Mouse (Mus musculus) forebrain, embryonic 14.5 days (tissue): ENCODE data around the gene Lemd1. TPM values are rescaled to one million over a fixed set of nuclear protein-coding genes. Genes with fewer than 3 reads are reported as not detected.
A peak's percentile ranks its signal among the peaks of the same experiment; 100 is the strongest.

Experiments
- ATAC-seq: fragments of 200-750 bp; cut with Nextera tagmentation; 2 replicates; pipeline ENCODE4 v1.8.0; 2017; ENCODE audit warnings: mild to moderate bottlenecking, moderate library complexity
- DNase-seq: peaks from one replicate; pipeline ENCODE4 v3.0.0-alpha.2; 2015; ENCODE audit warnings: low spot score
- H3K27ac ChIP-seq: fragments of 300-500 bp; sonication (generic); 2 replicates; pipeline ENCODE4 v1.5.1; 2014; ENCODE audit warnings: low read depth, mild to moderate bottlenecking, control low read depth, low read length, moderate library complexity
- H3K27me3 ChIP-seq: fragments of 300-500 bp; sonication (generic); replicated peaks from 2 replicates; pipeline ENCODE4 v1.6.1; 2014; ENCODE audit warnings: low read length, control low read depth, mixed read lengths; ENCODE audit not compliant: control insufficient read depth, insufficient read depth
- H3K36me3 ChIP-seq: fragments of 300-500 bp; sonication (generic); 2 replicates; pipeline ENCODE4 v1.6.1; 2014; ENCODE audit warnings: low read length, control low read depth; ENCODE audit not compliant: control insufficient read depth, insufficient read depth
- H3K4me1 ChIP-seq: fragments of 300-500 bp; sonication (generic); 2 replicates; pipeline ENCODE4 v1.6.1; 2014; ENCODE audit warnings: antibody characterized with exemption, low read length, control low read depth; ENCODE audit not compliant: control insufficient read depth, insufficient read depth
- H3K4me2 ChIP-seq: fragments of 300-500 bp; sonication (generic); 2 replicates; pipeline ENCODE4 v1.6.1; 2014; ENCODE audit warnings: mild to moderate bottlenecking, control low read depth, low read length
- H3K4me3 ChIP-seq: fragments of 300-500 bp; sonication (generic); 2 replicates; pipeline ENCODE4 v1.5.1; 2014; ENCODE audit warnings: low read depth, low read length, control low read depth
- H3K9ac ChIP-seq: fragments of 300-500 bp; sonication (generic); 2 replicates; pipeline ENCODE4 v1.6.1; 2014; ENCODE audit warnings: mild to moderate bottlenecking, low read length, control low read depth, moderate library complexity
- H3K9me3 ChIP-seq: fragments of 300-500 bp; sonication (generic); replicated peaks from 2 replicates; pipeline ENCODE4 v1.6.1; 2016; ENCODE audit warnings: low read length, control low read depth, mixed read lengths; ENCODE audit not compliant: control insufficient read depth
- WGBS: fragments of 180-500 bp; shearing (Covaris S2); extraction: QIAGEN DNeasy Blood & Tissue Kit; methylation state at CpG from one replicate; pipeline ENCODE4 v1.1.7; 2014; 5-methylcytosine and 5-hydroxymethylcytosine counted together
- polyA plus RNA-seq: library from polyadenylated mRNA; unstranded; fragments of >200 nt; fragmentation: Nextera tagmentation; extraction: Ambion mirVana; gene quantifications from 2 replicates; pipeline ENCODE4 v1.2.1, GENCODE M21; 2014

Lemd1 gene
- polyA plus RNA-seq, 1 experiment from 2014 or later = 18.7 TPM

- 26% methylated on average over 5 of the region's 5 CpGs for WGBS
Observed at GRCm38 (mm10) chr1:132195681-132196080, 4.5 kb downstream of the Lemd1 start.

GRCm38 (mm10) chr1:132196337-132196736, 5.1 kb downstream of the Lemd1 start:
- ATAC-seq = no peak
- Histone ChIP-seq H3K27me3 (no peaks in the 10 kb centered on the region), H3K4me3 (no peak overlapping the region), H3K4me2 (peak overlapping the region; percentile 59; the same call in 1 of the 2 replicates), H3K4me1 (peaks cover 87% of the 10 kb centered on the region), H3K9ac (peak overlapping the region; percentile 25; the same call in 1 of the 2 replicates), H3K36me3 (peaks cover 4% of the 10 kb centered on the region; the same call in 1 of the 2 replicates), H3K27ac (no peak overlapping the region), H3K9me3 (no peaks in the 10 kb centered on the region)
- 7% methylated on average over 7 of the region's 7 CpGs for WGBS
- no peak for DNase-seq

More at GRCm38 (mm10) chr1:132195681-132196080, 4.5 kb downstream of the Lemd1 start:
- ATAC-seq = no peak
- Histone ChIP-seq H3K4me1 (peaks cover 82% of the 10 kb centered on the region), H3K27ac (no peak overlapping the region), H3K9me3 (no peaks in the 10 kb centered on the region), H3K9ac (peak overlapping the region; percentile 25; the same call in 1 of the 2 replicates), H3K36me3 (peaks cover 4% of the 10 kb centered on the region; the same call in 1 of the 2 replicates), H3K27me3 (no peaks in the 10 kb centered on the region), H3K4me3 (no peak overlapping the region), H3K4me2 (peak overlapping the region; percentile 59; the same call in 1 of the 2 replicates)
- no peak for DNase-seq

DNA sequence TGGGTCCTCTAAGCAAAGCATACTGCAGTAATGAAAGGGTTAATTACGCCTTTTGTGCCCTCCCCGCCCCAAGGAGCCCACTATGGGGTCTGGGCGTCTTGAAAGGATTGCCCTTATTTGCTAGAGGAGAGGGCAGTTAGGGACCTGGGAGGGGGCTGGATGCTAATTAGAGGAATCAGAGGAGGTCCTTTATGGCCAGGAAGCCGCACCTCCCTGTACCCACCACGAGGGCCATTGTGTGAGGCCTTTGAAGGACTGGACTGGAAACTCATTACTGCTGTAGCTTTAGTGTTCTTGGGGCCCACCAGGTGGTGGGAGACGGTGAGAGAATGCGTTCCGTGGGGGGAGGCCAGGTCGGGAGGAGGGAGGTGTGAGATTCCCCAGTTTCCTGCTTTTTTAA, 6.4 kb downstream of the Lemd1 start:
- no peak overlapping the region for H3K27ac ChIP-seq
- H3K4me3 ChIP-seq = no peak overlapping the region
- H3K9me3 ChIP-seq = no peaks in the 10 kb centered on the region
- ATAC-seq = no peak
- DNase-seq = peak; percentile 63
- H3K9ac ChIP-seq = 0 out of 2 replicates have a peak overlapping the region, but pooled peaks have one; percentile 4
- H3K4me1 ChIP-seq = peaks cover 88% of the 10 kb centered on the region
- peaks cover 4% of the 10 kb centered on the region; the same call in 1 of the 2 replicates for H3K36me3 ChIP-seq
- peak overlapping the region; percentile 59; the same call in 1 of the 2 replicates for H3K4me2 ChIP-seq
- no peaks in the 10 kb centered on the region for H3K27me3 ChIP-seq
- 2% methylated on average over 9 of the region's 9 CpGs for WGBS

DNA sequence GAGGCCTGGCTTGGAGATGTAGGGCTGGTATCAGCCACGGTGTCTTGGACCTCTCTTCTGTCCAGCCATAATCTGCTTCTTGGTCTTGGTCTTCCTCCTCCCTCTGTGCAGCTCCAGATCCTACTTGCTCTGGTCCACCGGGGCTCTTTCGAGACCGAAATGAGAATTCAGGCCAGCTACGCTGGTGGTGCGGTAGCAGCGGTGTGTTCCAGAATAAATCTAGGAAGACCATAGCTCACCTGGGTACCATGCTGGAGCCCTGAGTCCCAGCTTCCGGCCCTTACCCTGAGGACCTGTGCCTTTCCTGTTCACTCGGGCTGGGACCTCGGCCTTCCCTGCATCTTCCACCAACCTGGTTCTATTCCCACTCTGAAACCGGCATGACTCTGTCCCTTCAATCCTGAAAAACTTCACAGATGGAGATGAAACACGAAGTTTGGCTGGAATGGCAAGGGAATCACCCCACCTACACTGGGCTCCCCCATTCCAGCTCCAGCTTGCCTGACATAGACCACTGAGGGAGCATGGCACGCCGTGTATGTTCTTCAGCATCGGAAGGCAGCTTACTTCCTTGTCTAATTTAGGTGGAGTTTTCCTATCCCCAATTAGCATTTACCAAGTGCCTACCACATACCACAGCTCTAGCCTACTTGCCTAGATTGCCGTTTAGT, 7.3 kb downstream of the Lemd1 start:
- no peak overlapping the region for H3K4me2 ChIP-seq
- no peak overlapping the region for H3K4me3 ChIP-seq
- no peak overlapping the region for H3K9ac ChIP-seq
- H3K27me3 ChIP-seq = no peaks in the 10 kb centered on the region
- H3K27ac ChIP-seq = 0 out of 2 replicates have a peak overlapping the region, but pooled peaks have one; percentile 22
- WGBS = 68% methylated on average over 16 of the region's 16 CpGs
- no peaks in the 10 kb centered on the region for H3K9me3 ChIP-seq
- ATAC-seq (no peak), DNase-seq (no peak)
- H3K36me3 ChIP-seq = peaks cover 4% of the 10 kb centered on the region; the same call in 1 of the 2 replicates
- H3K4me1 ChIP-seq = peaks cover 79% of the 10 kb centered on the region

DNA sequence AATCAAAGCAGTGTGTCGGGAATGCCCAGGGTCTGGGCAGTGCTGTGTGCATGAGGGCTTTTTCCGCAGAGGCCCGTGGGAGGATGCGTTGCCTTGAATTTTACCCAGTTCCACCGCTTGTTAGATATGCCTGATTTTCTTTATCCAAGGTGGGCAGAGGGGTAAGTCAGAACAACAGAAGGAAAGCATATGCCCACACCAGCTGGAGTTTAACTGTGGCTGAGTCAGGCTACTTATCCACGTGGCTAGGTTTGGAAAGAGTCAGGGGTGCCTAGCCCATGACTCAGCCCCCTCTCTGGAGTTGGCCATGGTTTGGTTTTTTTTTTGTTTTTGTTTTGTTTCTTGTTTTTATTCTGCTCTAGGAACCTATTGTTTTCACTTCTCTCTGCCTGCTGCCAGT, 8.0 kb downstream of the Lemd1 start:
- WGBS = 58% methylated on average over 6 of the region's 6 CpGs
- Histone ChIP-seq H3K4me1 (peaks cover 72% of the 10 kb centered on the region), H3K27ac (peak overlapping the region; percentile 22; the same call in 1 of the 2 replicates), H3K9ac (0 out of 2 replicates have a peak overlapping the region, but pooled peaks have one; percentile 40), H3K9me3 (no peaks in the 10 kb centered on the region), H3K4me2 (no peak overlapping the region), H3K27me3 (no peaks in the 10 kb centered on the region), H3K4me3 (no peak overlapping the region), H3K36me3 (peaks cover 4% of the 10 kb centered on the region; the same call in 1 of the 2 replicates)
- DNase-seq (no peak), ATAC-seq (no peak)

GRCm38 (mm10) chr1:132199934-132200333, 8.7 kb downstream of the Lemd1 start:
- WGBS = 5% methylated on average over 12 of the region's 12 CpGs
- Histone ChIP-seq H3K36me3 (no peaks in the 10 kb centered on the region), H3K27me3 (no peaks in the 10 kb centered on the region), H3K9ac (peak overlapping the region; percentile 40), H3K9me3 (no peaks in the 10 kb centered on the region), H3K4me2 (peak overlapping the region; percentile 53), H3K27ac (peak overlapping the region; percentile 89), H3K4me3 (0 out of 2 replicates have a peak overlapping the region, but pooled peaks have one; percentile 3), H3K4me1 (peaks cover 65% of the 10 kb centered on the region)
- peak; percentile 60 for DNase-seq
- no peak for ATAC-seq

- H3K27me3 ChIP-seq = no peaks in the 10 kb centered on the region
- peak overlapping the region; percentile 31 for H3K4me3 ChIP-seq
- DNase-seq (peak; percentile 97), ATAC-seq (peak; percentile 93)
- peak overlapping the region; percentile 89 for H3K27ac ChIP-seq
- WGBS = 5% methylated on average over 11 of the region's 11 CpGs
- H3K9me3 ChIP-seq = no peaks in the 10 kb centered on the region
- H3K36me3 ChIP-seq = no peaks in the 10 kb centered on the region
- peak overlapping the region; percentile 53 for H3K4me2 ChIP-seq
- peak overlapping the region; percentile 66 for H3K9ac ChIP-seq
- H3K4me1 ChIP-seq = peaks cover 56% of the 10 kb centered on the region
Observed at GRCm38 (mm10) chr1:132200562-132201510, 9.6 kb downstream of the Lemd1 start.

DNA sequence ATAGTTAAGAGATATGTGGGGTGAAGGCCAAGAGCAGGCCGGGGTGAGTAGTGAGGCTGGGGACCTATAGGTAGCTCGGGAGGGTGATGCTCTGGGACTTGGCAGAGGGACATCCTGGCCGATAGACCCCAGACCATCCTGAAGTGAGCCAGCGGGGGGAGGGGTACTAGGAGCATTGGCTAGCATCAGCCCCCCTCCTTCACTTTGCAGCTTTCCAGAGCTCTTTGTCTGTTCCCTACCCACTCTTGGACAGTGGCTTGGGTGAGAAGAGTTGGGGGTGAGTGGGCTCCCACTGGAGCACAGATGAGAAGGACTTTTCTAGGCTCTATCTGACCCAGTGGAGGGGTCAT, 10.3 kb downstream of the Lemd1 start:
- Histone ChIP-seq H3K4me3 (peak overlapping the region; percentile 31), H3K4me1 (peaks cover 50% of the 10 kb centered on the region), H3K9me3 (no peaks in the 10 kb centered on the region), H3K4me2 (peak overlapping the region; percentile 53), H3K36me3 (no peaks in the 10 kb centered on the region), H3K9ac (peak overlapping the region; percentile 66), H3K27ac (peak overlapping the region; percentile 89), H3K27me3 (no peaks in the 10 kb centered on the region)
- DNase-seq (no peak), ATAC-seq (no peak; the same call in 1 of the 2 replicates)
- WGBS = 10% methylated on average over 4 of the region's 4 CpGs
